Mouse (Mus musculus): Measurements from ENCODE around the gene Aprt.
A peak's percentile ranks its signal among the peaks of the same experiment; 100 is the strongest.

The Aprt gene

GRCm38 (mm10) chr8:122564363-122565352, 12.1 kb downstream of the Aprt start:
- peak; percentile 48 for DNase-seq (ENCODE audit: low read depth, low spot score)

GRCm38 (mm10) chr8:122561199-122561598, 15.5 kb downstream of the Aprt start:
- DNase-seq (ENCODE audit: low read depth, low spot score): peak; percentile 82

DNA sequence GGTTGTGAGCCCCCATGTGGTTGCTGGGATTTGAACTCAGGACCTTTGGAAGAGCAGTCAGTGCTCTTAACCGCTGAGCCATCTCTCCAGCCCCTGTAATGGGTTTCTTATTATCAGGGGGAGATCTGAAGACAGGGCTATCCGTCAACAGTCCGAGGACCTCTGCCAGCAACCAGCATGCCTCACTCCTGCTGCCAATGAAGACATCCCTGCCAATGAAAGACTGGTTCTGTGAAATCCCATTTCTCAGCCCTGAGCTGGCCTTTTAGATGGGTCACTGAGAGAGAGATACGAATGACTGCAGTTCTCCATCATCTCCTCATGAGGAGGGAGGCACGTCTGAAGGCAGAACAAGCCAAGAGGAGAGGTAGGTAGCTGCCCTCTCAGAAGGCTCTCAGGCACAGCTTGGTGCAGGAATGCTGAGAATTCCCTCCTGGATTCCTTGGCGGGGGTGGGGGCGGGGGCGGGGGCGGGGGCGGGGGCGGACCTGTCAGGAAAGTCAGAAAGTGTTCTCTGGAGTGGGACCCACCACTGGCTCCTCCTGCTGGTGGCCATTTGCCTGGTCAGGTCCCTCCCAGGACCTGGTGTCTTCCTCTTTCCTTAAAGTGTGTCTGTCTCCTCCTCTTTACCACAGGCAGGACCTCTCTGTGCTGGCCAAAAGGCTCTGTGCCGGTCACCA, 17.9 kb downstream of the Aprt start:
- DNase-seq (ENCODE audit: low read depth, low spot score): no peak

- peak; percentile 49 for DNase-seq (ENCODE audit: low read depth, low spot score)
Measured at GRCm38 (mm10) chr8:122557248-122558038, 19.3 kb downstream of the Aprt start.

DNA sequence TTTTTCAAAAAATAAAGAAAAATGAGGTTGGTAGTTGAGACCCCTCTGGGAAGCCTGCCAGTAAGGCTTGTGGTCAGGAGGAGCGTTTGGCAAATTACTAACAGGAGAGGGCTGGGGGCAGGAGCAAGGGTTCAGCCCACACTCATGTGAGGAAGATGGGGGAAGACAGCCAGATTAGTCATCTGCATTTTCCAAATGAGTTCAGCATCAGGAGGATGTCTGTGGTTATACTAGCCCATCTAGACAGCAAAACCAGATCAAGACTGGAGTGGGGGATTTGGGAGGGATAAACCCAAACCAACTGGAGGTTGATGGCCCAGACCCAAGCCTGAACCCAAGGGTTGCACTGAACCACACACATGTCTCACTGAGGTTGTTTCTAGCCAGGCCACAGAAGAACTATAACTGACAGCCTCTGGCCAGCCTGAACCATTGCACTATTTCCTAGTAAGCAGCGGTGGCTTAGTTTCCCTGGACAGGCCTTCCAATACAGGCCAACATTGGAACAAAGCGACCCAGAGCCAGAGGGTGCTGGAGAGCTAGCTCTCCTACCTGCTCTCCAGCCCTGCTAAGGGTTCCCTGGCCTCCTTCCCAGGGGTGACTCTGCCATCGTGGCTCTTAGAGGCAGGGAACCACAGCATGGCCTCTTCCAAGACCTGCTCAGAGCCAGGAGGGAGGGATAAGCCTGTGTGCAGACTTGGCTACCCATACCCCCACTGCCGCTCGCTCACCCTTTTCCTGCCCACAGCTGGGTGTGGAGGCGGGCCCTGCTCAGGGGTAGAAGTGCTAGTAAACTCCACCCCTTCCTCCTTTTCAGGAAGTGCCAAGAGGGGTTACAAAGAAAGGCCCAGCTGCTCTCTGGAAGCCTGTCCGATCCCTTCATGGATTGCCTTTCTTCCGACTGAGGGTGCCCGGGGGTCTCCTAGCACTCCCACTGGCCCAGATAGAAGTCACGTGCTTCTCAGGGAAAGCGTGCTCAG, 20.4 kb downstream of the Aprt start:
- DNase-seq (ENCODE audit: low read depth, low spot score): peak; percentile 87

DNA sequence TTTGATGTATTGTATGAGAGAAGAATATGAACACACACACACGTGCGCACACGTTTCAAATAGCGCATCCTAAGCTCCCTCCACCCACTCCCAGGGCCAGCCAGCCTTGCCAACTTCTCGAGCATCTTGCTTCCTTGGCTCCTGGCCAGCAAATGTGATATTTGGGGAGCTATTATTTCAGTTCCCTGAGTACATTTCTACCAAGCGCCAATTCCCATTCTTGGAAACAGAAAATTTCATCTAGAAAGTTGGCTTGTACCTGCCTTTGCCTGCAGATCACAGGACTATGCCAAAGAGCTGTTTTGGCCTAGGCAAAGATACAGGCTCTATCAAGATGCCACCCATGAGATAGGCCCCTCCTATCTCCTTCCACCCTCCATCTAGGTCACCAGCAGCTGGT, 21.9 kb downstream of the Aprt start:
- DNase-seq (ENCODE audit: low read depth, low spot score): no peak

- peak; percentile 93 for DNase-seq (ENCODE audit: low read depth, low spot score)
Measured at GRCm38 (mm10) chr8:122551265-122552051, 25.3 kb downstream of the Aprt start, which contains the start of gene Piezo1. Gene Piezo1, minus strand, starts transcription at chr8:122551329.

DNA sequence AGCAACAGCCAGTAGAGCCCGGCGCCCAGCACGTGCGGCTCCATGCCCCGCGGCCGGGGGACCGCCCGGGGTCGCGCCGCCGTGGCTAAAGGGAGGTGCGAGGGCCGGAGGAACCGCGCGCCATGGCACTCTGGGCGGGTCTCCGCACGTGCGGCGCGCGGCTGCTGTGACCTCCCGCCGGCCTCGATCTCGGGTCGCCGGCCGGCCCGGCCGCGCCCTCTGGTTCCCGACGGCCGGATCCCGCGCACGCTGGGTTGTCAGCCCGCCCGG, 25.8 kb downstream of the Aprt start:
- DNase-seq (ENCODE audit: low read depth, low spot score): no peak

GRCm38 (mm10) chr8:122550234-122550994, 26.3 kb downstream of the Aprt start:
- peak; percentile 67 for DNase-seq (ENCODE audit: low read depth, low spot score)

DNA sequence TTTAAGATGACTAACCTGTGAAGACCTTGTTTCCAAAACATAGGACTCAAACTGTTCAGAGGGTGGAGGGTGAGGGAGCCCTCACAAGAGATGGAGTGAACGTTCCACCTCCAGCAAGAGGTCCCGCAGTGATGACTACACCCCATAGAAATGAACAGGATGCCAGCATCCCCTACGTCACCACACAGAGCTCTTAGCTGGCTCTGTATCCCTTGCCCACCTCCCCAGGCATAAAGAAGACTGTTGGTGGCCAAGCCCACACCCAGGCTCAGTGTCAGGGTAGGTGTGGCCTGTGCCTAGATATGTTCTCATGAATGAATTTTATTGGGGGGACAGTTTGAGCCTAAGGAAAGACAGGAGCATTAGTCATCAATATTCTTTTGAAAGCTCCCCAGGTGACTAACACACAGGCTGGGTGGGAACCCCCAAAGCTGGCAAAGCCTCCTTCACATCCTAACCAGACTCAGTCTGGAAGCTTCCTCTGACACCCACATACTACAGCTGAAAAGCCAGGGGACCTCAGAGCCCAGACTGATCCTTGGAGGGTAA, 27.7 kb downstream of the Aprt start:
- peak; percentile 76 for DNase-seq (ENCODE audit: low read depth, low spot score)

GRCm38 (mm10) chr8:122548331-122548730, 28.4 kb downstream of the Aprt start:
- peak; percentile 45 for DNase-seq (ENCODE audit: low read depth, low spot score)

DNA sequence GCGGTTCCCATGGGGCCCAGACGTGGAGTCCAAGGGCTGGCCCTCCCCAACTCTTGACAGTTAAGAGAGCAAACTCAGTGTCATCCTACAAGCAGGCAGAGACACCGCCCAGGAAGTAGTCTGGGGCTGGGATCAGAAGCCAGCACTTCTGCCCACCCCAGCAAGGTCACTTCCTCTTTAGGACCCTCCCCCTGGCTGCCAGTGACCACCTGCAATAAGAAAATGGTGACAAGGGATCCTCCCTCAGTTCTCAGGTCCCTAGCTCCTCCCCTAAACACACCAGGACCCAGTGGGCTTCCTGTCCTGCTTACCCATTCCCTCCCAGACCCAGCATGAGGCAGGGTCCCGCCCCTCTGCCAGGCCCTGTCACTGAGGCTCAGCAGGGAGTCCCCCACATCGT, 28.9 kb downstream of the Aprt start:
- peak; percentile 86 for DNase-seq (ENCODE audit: low read depth, low spot score)

GRCm38 (mm10) chr8:122546811-122547453, 29.8 kb downstream of the Aprt start:
- no peak for DNase-seq (ENCODE audit: low read depth, low spot score)

- DNase-seq (ENCODE audit: low read depth, low spot score): no peak
Measured at GRCm38 (mm10) chr8:122546066-122546755, 30.5 kb downstream of the Aprt start.

DNA sequence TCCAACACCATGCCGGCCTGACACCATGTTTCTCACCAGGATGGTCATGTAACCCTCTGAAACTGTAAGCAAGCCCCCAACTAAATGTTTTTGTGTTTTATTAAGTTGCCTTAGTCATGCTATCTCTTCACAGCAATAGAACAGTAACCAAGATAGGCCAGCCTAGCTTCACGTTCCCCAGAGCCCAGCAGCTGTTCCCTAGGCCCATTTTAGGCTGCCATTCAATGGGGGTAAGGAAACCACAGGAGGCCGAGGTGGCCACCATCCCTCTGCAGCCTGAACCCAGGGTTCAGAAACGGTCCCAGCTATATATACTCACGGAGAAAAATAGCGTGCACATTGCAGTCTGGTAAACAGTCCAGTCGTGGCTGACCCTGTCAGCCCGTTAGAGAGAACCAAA, 32.6 kb downstream of the Aprt start:
- no peak for DNase-seq (ENCODE audit: low read depth, low spot score)

GRCm38 (mm10) chr8:122538310-122539076, 38.2 kb downstream of the Aprt start:
- DNase-seq (ENCODE audit: low read depth, low spot score): no peak

DNA sequence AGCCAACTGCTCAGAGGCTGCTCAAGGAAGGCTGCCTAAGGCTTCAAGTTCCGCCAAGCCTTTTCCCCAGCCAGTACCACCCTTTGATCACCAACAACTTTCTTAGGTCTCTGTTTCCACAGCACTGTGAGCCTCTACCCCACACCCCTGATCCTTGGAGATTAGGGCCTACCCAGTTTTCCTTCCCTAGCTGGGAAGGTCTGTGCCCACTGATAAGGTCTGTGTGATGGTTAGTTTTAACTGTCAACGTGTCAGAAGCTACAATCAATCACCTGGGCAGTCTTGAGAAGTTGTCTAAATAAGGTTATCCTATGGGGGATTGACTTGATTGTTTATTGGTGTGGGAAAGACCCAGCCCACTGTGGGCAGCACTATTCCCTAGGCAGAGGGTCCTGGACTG, 38.9 kb downstream of the Aprt start:
- DNase-seq (ENCODE audit: low read depth, low spot score): no peak

Measured in CD4-positive helper T cell, adult 2 months (primary cell).